11 mouse cellular contexts compared by ENCODE assay signal in the genomic region with DNA sequence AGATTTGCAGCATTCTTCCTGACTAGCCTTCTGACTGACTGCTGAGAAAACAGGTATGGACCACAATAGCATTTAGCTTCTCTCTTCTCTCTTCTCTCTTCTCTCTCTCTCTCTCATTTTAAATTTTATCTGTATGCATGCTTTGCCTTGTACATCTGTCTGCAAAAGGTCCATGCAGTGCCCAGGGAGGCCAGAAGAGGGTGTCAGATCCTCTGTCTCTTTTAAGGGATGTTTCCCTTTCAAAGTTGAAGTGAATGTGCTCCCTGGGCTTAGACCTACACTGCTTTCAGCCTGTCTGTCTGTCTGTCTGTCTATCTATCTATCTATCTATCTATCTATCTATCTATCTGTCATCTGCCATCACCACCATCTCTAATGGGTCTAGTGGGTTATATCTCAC. TPM values are rescaled to one million over a fixed set of nuclear protein-coding genes. Genes with fewer than 3 reads are reported as not detected.
DNase-seq lines count a peak whose midpoint lies in the region; ATAC-seq and TF ChIP-seq lines count a peak whose summit lies in the region.
"Had no signal": no experiment of that assay in that cellular context is flagged by ENCODE, and none has a peak within 500 bp of the region (broad histone marks: within the 10 kb centered on the region; RNA-seq: fewer than 3 reads in every experiment).

No protein-coding gene starts in this region.

- H3K4me3 ChIP-seq in heart, embryonic 10.5 days: no peak overlapping the region
- no peak overlapping the region for H3K4me3 ChIP-seq in midbrain, postnatal 0 days (ENCODE audit: low read depth, low read length)
- H3K4me3 ChIP-seq in midbrain, embryonic 11.5 days (ENCODE audit: low read depth, low read length): no peak overlapping the region
- H3K4me3 ChIP-seq: liver, embryonic 15.5 days; myocyte had no signal

- no peak overlapping the region for H3K9ac ChIP-seq in midbrain, postnatal 0 days (replicated peaks; ENCODE audit: low read length, poor library complexity, severe bottlenecking)
- H3K9ac ChIP-seq in midbrain, embryonic 11.5 days (ENCODE audit: low read length): no peak overlapping the region
- H3K9ac ChIP-seq: liver, embryonic 15.5 days had no signal

- ATAC-seq in midbrain, postnatal 0 days (ENCODE audit: low FRiP score): no peak
- no peak for ATAC-seq in midbrain, embryonic 11.5 days (ENCODE audit: low FRiP score)
- no peak for ATAC-seq in CD4-positive, CD25-positive, alpha-beta regulatory T cell, adult 4 months

- H3K27me3 ChIP-seq in heart, embryonic 10.5 days (ENCODE audit: insufficient read depth, poor library complexity, severe bottlenecking): peaks cover 71% of the 10 kb centered on the region
- no peaks in the 10 kb centered on the region; the same call in 1 of the 2 replicates for H3K27me3 ChIP-seq in midbrain, postnatal 0 days (ENCODE audit: insufficient read depth, low read length)
- H3K27me3 ChIP-seq in midbrain, embryonic 11.5 days (ENCODE audit: control insufficient read depth, insufficient read depth, low read length): no peaks in the 10 kb centered on the region

- no peak overlapping the region for H3K27ac ChIP-seq in heart, embryonic 10.5 days
- no peak overlapping the region for H3K27ac ChIP-seq in midbrain, postnatal 0 days (ENCODE audit: low read depth, low read length)
- no peak overlapping the region for H3K27ac ChIP-seq in midbrain, embryonic 11.5 days (ENCODE audit: low read depth, low read length)
- H3K27ac ChIP-seq: liver, embryonic 15.5 days had no signal

- no peaks in the 10 kb centered on the region for H3K4me1 ChIP-seq in heart, embryonic 10.5 days
- H3K4me1 ChIP-seq in midbrain, postnatal 0 days (ENCODE audit: insufficient read depth, low read length): no peaks in the 10 kb centered on the region
- H3K4me1 ChIP-seq in midbrain, embryonic 11.5 days (ENCODE audit: control insufficient read depth, insufficient read depth, low read length): no peaks in the 10 kb centered on the region
- H3K4me1 ChIP-seq: liver, embryonic 15.5 days had no signal

- peak; percentile 67 for DNase-seq in heart, postnatal 4 days
- DNase-seq in heart, embryonic 10.5 days (ENCODE audit: low spot score): no peak
- no peak for DNase-seq in midbrain, postnatal 0 days (ENCODE audit: low spot score)
- no peak for DNase-seq in midbrain, embryonic 11.5 days (ENCODE audit: low spot score, missing footprints)
- DNase-seq in adrenal gland, postnatal 25 days: peak; percentile 50
- DNase-seq in lung, postnatal 10 days: peak; percentile 68
- DNase-seq: thymus, postnatal 25 days had no signal

- no peak overlapping the region for H3K4me2 ChIP-seq in midbrain, postnatal 0 days (ENCODE audit: low read depth, low read length, poor library complexity, severe bottlenecking)
- H3K4me2 ChIP-seq in midbrain, embryonic 11.5 days: no peak overlapping the region
- H3K4me2 ChIP-seq: liver, embryonic 15.5 days had no signal

- H3K9me3 ChIP-seq in heart, embryonic 10.5 days: no peaks in the 10 kb centered on the region
- no peaks in the 10 kb centered on the region for H3K9me3 ChIP-seq in midbrain, postnatal 0 days (ENCODE audit: low read length)
- H3K9me3 ChIP-seq in midbrain, embryonic 11.5 days (ENCODE audit: control insufficient read depth, low read length): no peaks in the 10 kb centered on the region
- H3K9me3 ChIP-seq: liver, embryonic 15.5 days had no signal

- TF ChIP-seq CTCF in midbrain, postnatal 0 days (IDR thresholded peaks at IDR 0.05): peak; percentile 46

- no peaks in the 10 kb centered on the region for H3K36me3 ChIP-seq in heart, embryonic 10.5 days
- no peaks in the 10 kb centered on the region for H3K36me3 ChIP-seq in midbrain, postnatal 0 days (ENCODE audit: insufficient read depth, low read length)
- H3K36me3 ChIP-seq in midbrain, embryonic 11.5 days (ENCODE audit: control insufficient read depth, insufficient read depth, low read length): no peaks in the 10 kb centered on the region
- H3K36me3 ChIP-seq: liver, embryonic 15.5 days had no signal

RNA-seq across cellular contexts. Expression of gene Trabd2b, which starts 8.9 kb away (rescaled TPM):
- 10 to 100 TPM; 19.0 to 19.9 TPM for total RNA-seq in heart, postnatal 4 days (2021)
- polyA plus RNA-seq in heart, embryonic 10.5 days (2016; fragmentation: Nextera tagmentation; extraction: Ambion mirVana): 0.65 and 2.2 TPM in 2 replicates
- 1.8 and 2.0 TPM in 2 replicates for total RNA-seq in midbrain, postnatal 0 days (2014; rRNA removed)
- polyA plus RNA-seq in midbrain, postnatal 0 days (2015; fragmentation: Nextera tagmentation; extraction: Ambion mirVana): 0.48 and 0.54 TPM in 2 replicates
- polyA plus RNA-seq in midbrain, embryonic 11.5 days (2014; fragmentation: Nextera tagmentation; extraction: Ambion mirVana): 2.1 and 2.2 TPM in 2 replicates
- 0.67 and 0.97 TPM in 2 replicates for total RNA-seq in adrenal gland, postnatal 25 days (2021)
- polyA plus RNA-seq in CD4-positive, CD25-positive, alpha-beta regulatory T cell, adult 4 months (2017; shearing (Covaris generic)): not detected
- total RNA-seq: MEL had no signal

Comparison
In these comparisons a context has a peak if more than half of its experiments do, and no peak if none do; other contexts are left out.
1. DNase-seq: peak in heart, postnatal 4 days (single experiment), adrenal gland, postnatal 25 days (single experiment) and lung, postnatal 10 days (single experiment); none in heart, embryonic 10.5 days (single experiment), midbrain, postnatal 0 days (single experiment) and midbrain, embryonic 11.5 days (single experiment).